ENCODE assay signal across 8 mouse cellular contexts in the genomic region with DNA sequence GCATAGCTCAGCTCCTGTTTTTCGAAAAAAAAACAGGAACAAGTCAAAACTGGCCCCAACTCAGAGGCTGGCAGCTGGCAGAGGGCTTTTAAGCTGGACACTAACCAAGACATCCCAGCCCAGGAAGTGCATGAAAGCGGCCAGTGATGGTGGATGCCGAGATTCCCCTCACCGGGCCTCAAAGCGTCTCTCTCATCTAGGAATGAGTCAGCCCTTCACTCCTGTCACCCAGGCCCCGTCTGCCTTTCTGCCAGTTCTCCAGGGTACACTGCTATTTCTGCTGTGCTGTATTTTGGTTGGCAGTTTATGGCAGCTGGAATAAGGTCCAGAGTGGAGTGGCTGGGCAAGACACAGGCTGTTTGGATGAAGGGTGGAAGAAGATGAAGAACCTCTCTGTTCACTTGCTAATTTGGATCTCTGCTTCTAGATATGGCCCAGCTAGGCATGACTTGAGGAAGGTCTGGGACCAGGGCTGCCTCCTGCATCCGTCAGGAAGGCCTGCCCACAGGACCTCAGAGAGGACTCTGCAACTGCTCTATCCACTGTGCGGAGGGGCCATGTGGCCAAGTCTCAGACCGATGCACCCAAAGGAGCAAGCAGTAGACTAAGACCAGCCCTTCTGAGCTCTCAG. TPM values are rescaled to one million over a fixed set of nuclear protein-coding genes. Genes with fewer than 3 reads are reported as not detected.
A peak's percentile ranks its signal among the peaks of the same experiment; 100 is the strongest.
DNase-seq lines count a peak whose midpoint lies in the region; ATAC-seq lines count a peak whose summit lies in the region.

No protein-coding gene starts in this region.

- WGBS in forebrain, embryonic 10.5 days, result 64% methylated on average over 9 of the region's 9 CpGs
- 69% methylated on average over 9 of the region's 9 CpGs for WGBS in forebrain, embryonic 14.5 days
- 41% methylated on average over 9 of the region's 9 CpGs for WGBS in intestine, embryonic 15.5 days
- WGBS in liver, embryonic 13.5 days (ENCODE audit: insufficient replicate concordance), result 42% methylated on average over 9 of the region's 9 CpGs
- WGBS in stomach, embryonic 15.5 days, result 44% methylated on average over 9 of the region's 9 CpGs

- no peak overlapping the region for H3K4me3 ChIP-seq in forebrain, embryonic 10.5 days
- no peak overlapping the region for H3K4me3 ChIP-seq in forebrain, embryonic 14.5 days (ENCODE audit: low read depth, low read length)
- no peak overlapping the region for H3K4me3 ChIP-seq in intestine, embryonic 15.5 days (replicated peaks)
- no peak overlapping the region for H3K4me3 ChIP-seq in liver, embryonic 13.5 days (replicated peaks)
- H3K4me3 ChIP-seq in stomach, embryonic 15.5 days (replicated peaks), result no peak overlapping the region

- H3K9me3 ChIP-seq in forebrain, embryonic 10.5 days, result no peaks in the 10 kb centered on the region
- H3K9me3 ChIP-seq in forebrain, embryonic 14.5 days (replicated peaks; ENCODE audit: control insufficient read depth, low read length), result no peaks in the 10 kb centered on the region
- 0 out of 2 replicates have a peak, but pooled peaks cover 3% of the 10 kb centered on the region for H3K9me3 ChIP-seq in intestine, embryonic 15.5 days
- H3K9me3 ChIP-seq in liver, embryonic 13.5 days (replicated peaks), result no peaks in the 10 kb centered on the region
- no peaks in the 10 kb centered on the region for H3K9me3 ChIP-seq in stomach, embryonic 15.5 days

- no peak overlapping the region for H3K4me2 ChIP-seq in forebrain, embryonic 14.5 days (ENCODE audit: low read length)
- peak overlapping the region; percentile 28; the same call in 1 of the 2 replicates for H3K4me2 ChIP-seq in intestine, embryonic 15.5 days (replicated peaks)
- no peak overlapping the region for H3K4me2 ChIP-seq in liver, embryonic 13.5 days
- H3K4me2 ChIP-seq in stomach, embryonic 15.5 days, result 0 out of 2 replicates have a peak overlapping the region, but pooled peaks have one; percentile 27

- peaks cover 25% of the 10 kb centered on the region for H3K4me1 ChIP-seq in forebrain, embryonic 10.5 days
- H3K4me1 ChIP-seq in forebrain, embryonic 14.5 days (ENCODE audit: control insufficient read depth, insufficient read depth, low read length), result no peaks in the 10 kb centered on the region
- peaks cover 29% of the 10 kb centered on the region for H3K4me1 ChIP-seq in intestine, embryonic 15.5 days (replicated peaks)
- H3K4me1 ChIP-seq in liver, embryonic 13.5 days (replicated peaks), result peaks cover 19% of the 10 kb centered on the region; the same call in 1 of the 2 replicates
- peaks cover 30% of the 10 kb centered on the region for H3K4me1 ChIP-seq in stomach, embryonic 15.5 days

- H3K27me3 ChIP-seq in forebrain, embryonic 10.5 days (ENCODE audit: poor library complexity, severe bottlenecking), result no peaks in the 10 kb centered on the region
- no peaks in the 10 kb centered on the region for H3K27me3 ChIP-seq in forebrain, embryonic 14.5 days (replicated peaks; ENCODE audit: control insufficient read depth, insufficient read depth, low read length)
- no peaks in the 10 kb centered on the region for H3K27me3 ChIP-seq in intestine, embryonic 15.5 days (replicated peaks)
- H3K27me3 ChIP-seq in liver, embryonic 13.5 days, result no peaks in the 10 kb centered on the region; the same call in 1 of the 2 replicates
- H3K27me3 ChIP-seq in stomach, embryonic 15.5 days (replicated peaks), result no peaks in the 10 kb centered on the region

- H3K36me3 ChIP-seq in forebrain, embryonic 10.5 days (replicated peaks), result no peaks in the 10 kb centered on the region
- no peaks in the 10 kb centered on the region for H3K36me3 ChIP-seq in forebrain, embryonic 14.5 days (ENCODE audit: control insufficient read depth, insufficient read depth, low read length)
- no peaks in the 10 kb centered on the region for H3K36me3 ChIP-seq in intestine, embryonic 15.5 days
- no peaks in the 10 kb centered on the region for H3K36me3 ChIP-seq in liver, embryonic 13.5 days
- no peaks in the 10 kb centered on the region for H3K36me3 ChIP-seq in stomach, embryonic 15.5 days

- H3K27ac ChIP-seq in forebrain, embryonic 10.5 days, result peak overlapping the region; percentile 77; the same call in 1 of the 2 replicates
- H3K27ac ChIP-seq in forebrain, embryonic 14.5 days (ENCODE audit: low read depth, low read length), result no peak overlapping the region
- peak overlapping the region; percentile 92 for H3K27ac ChIP-seq in intestine, embryonic 15.5 days
- peak overlapping the region; percentile 63 for H3K27ac ChIP-seq in liver, embryonic 13.5 days
- H3K27ac ChIP-seq in stomach, embryonic 15.5 days, result peak overlapping the region; percentile 94

- ATAC-seq in forebrain, embryonic 14.5 days, result no peak
- ATAC-seq in intestine, embryonic 15.5 days, result peak; percentile 36
- no peak for ATAC-seq in liver, embryonic 13.5 days (ENCODE audit: low read depth)
- ATAC-seq in stomach, embryonic 15.5 days (ENCODE audit: insufficient read depth, low FRiP score, low read depth), result peak; percentile 24; the same call in 1 of the 2 replicates

- DNase-seq in forebrain, embryonic 10.5 days (ENCODE audit: extremely low spot score, low spot score), result no peak
- no peak for DNase-seq in forebrain, embryonic 14.5 days (ENCODE audit: low spot score)
- DNase-seq in adipocyte (ENCODE audit: low spot score), result peak; percentile 91
- peak; percentile 97 for DNase-seq in heart, adult 11 months
- no peak for DNase-seq in liver, embryonic 13.5 days
- no peak for DNase-seq in embryo, embryonic 9.5 days (ENCODE audit: extremely low spot score)

- no peak overlapping the region for H3K9ac ChIP-seq in forebrain, embryonic 14.5 days (ENCODE audit: low read length)
- no peak overlapping the region for H3K9ac ChIP-seq in intestine, embryonic 15.5 days
- H3K9ac ChIP-seq in liver, embryonic 13.5 days, result no peak overlapping the region
- no peak overlapping the region for H3K9ac ChIP-seq in stomach, embryonic 15.5 days

RNA-seq across cellular contexts. Expression of a gene that starts 27.3 kb away (rescaled TPM):
- 0.53 and 0.59 TPM in 2 replicates for polyA plus RNA-seq in forebrain, embryonic 10.5 days (2016; fragmentation: Nextera tagmentation; extraction: Ambion mirVana)
- polyA plus RNA-seq in forebrain, embryonic 14.5 days (2014; fragmentation: Nextera tagmentation; extraction: Ambion mirVana), result 1.5 and 2.3 TPM in 2 replicates
- 3.3 and 4.2 TPM in 2 replicates for polyA plus RNA-seq in intestine, embryonic 15.5 days (2015; fragmentation: Nextera tagmentation; extraction: Ambion mirVana)
- polyA plus RNA-seq in liver, embryonic 13.5 days (2015; fragmentation: Nextera tagmentation; extraction: Ambion mirVana), result 0.05 and 0.07 TPM in 2 replicates
- polyA plus RNA-seq in stomach, embryonic 15.5 days (2015; fragmentation: Nextera tagmentation; extraction: Ambion mirVana), result 9.2 and 9.4 TPM in 2 replicates

RNA-seq across cellular contexts. Expression of a gene that starts 51.9 kb away (rescaled TPM):
- polyA plus RNA-seq in forebrain, embryonic 10.5 days (2016; fragmentation: Nextera tagmentation; extraction: Ambion mirVana), result 187 and 200 TPM in 2 replicates
- 63.3 and 75.1 TPM in 2 replicates for polyA plus RNA-seq in forebrain, embryonic 14.5 days (2014; fragmentation: Nextera tagmentation; extraction: Ambion mirVana)
- 176 and 218 TPM in 2 replicates for polyA plus RNA-seq in intestine, embryonic 15.5 days (2015; fragmentation: Nextera tagmentation; extraction: Ambion mirVana)
- 110 and 147 TPM in 2 replicates for polyA plus RNA-seq in liver, embryonic 13.5 days (2015; fragmentation: Nextera tagmentation; extraction: Ambion mirVana)
- 182 and 210 TPM in 2 replicates for polyA plus RNA-seq in stomach, embryonic 15.5 days (2015; fragmentation: Nextera tagmentation; extraction: Ambion mirVana)

Comparison
In these comparisons a context has a peak if more than half of its experiments do, and no peak if none do; other contexts are left out.
1. DNase-seq: peak in adipocyte (single experiment) and heart, adult 11 months (single experiment); none in forebrain, embryonic 10.5 days (single experiment), forebrain, embryonic 14.5 days (single experiment), liver, embryonic 13.5 days (single experiment) and embryo, embryonic 9.5 days (single experiment).
2. ATAC-seq: peak in intestine, embryonic 15.5 days (single experiment) and stomach, embryonic 15.5 days (single experiment); none in forebrain, embryonic 14.5 days (single experiment) and liver, embryonic 13.5 days (single experiment).
3. H3K4me2 ChIP-seq: peak in intestine, embryonic 15.5 days (single experiment) and stomach, embryonic 15.5 days (single experiment); none in forebrain, embryonic 14.5 days (single experiment) and liver, embryonic 13.5 days (single experiment).